Mouse (Mus musculus): ENCODE measurements around the gene Senp3. TPM values are rescaled to one million over a fixed set of nuclear protein-coding genes. Genes with fewer than 3 reads are reported as not detected.
A peak's percentile ranks its signal among the peaks of the same experiment; 100 is the strongest.

Gene Senp3
- polyA plus RNA-seq, 1 experiment: 24.6 TPM

GRCm38 (mm10) chr11:69662213-69662966 is 19.5 kb downstream of the Senp3 start, which contains the start of gene Mpdu1:
Gene Mpdu1 (minus strand): TSS chr11:69662642.
- WGBS: under 1% methylated on average over 48 of the region's 48 CpGs
- H3K36me3 ChIP-seq (ENCODE audit: control insufficient read depth, insufficient read depth, low read length): peaks cover 18% of the 10 kb centered on the region
- TF ChIP-seq POLR2A (IDR thresholded peaks at IDR 0.05; ENCODE audit: low read depth, low read length): peak; percentile 95
- TF ChIP-seq CTCF (IDR thresholded peaks at IDR 0.05; ENCODE audit: extremely low read depth, insufficient read length, insufficient replicate concordance, low read depth, low read length): no peak
- H3K4me1 ChIP-seq (ENCODE audit: control insufficient read depth, insufficient read depth, insufficient read length, low read length): peaks cover 7% of the 10 kb centered on the region
- H3K4me3 ChIP-seq (ENCODE audit: low read depth, low read length): peak within 1 kb of the TSS; percentile 72
- no peaks in the 10 kb centered on the region for H3K27me3 ChIP-seq (ENCODE audit: control insufficient read depth, insufficient read depth, low read length)
- H3K27ac ChIP-seq (ENCODE audit: insufficient read depth, low read depth, low read length): peak within 1 kb of the TSS; percentile 98

GRCm38 (mm10) chr11:69661221-69661881 is 20.5 kb downstream of the Senp3 start:
- H3K27ac ChIP-seq (ENCODE audit: insufficient read depth, low read depth, low read length): peak overlapping the region; percentile 98
- 18% methylated on average over 3 of the region's 3 CpGs for WGBS
- H3K27me3 ChIP-seq (ENCODE audit: control insufficient read depth, insufficient read depth, low read length): no peaks in the 10 kb centered on the region
- H3K36me3 ChIP-seq (ENCODE audit: control insufficient read depth, insufficient read depth, low read length): peaks cover 21% of the 10 kb centered on the region
- peak overlapping the region; percentile 72 for H3K4me3 ChIP-seq (ENCODE audit: low read depth, low read length)
- TF ChIP-seq POLR2A (IDR thresholded peaks at IDR 0.05; ENCODE audit: low read depth, low read length): no peak
- TF ChIP-seq CTCF (IDR thresholded peaks at IDR 0.05; ENCODE audit: extremely low read depth, insufficient read length, insufficient replicate concordance, low read depth, low read length): no peak
- peaks cover 7% of the 10 kb centered on the region for H3K4me1 ChIP-seq (ENCODE audit: control insufficient read depth, insufficient read depth, insufficient read length, low read length)

GRCm38 (mm10) chr11:69657462-69657881 is 24.4 kb downstream of the Senp3 start:
- 83% methylated on average over 15 of the region's 15 CpGs for WGBS
- Histone ChIP-seq H3K4me1 (ENCODE audit: control insufficient read depth, insufficient read depth, insufficient read length, low read length) (peaks cover 3% of the 10 kb centered on the region; the same call in 1 of the 2 replicates), H3K27ac (ENCODE audit: insufficient read depth, low read depth, low read length) (no peak overlapping the region), H3K4me3 (ENCODE audit: low read depth, low read length) (no peak overlapping the region), H3K27me3 (ENCODE audit: control insufficient read depth, insufficient read depth, low read length) (no peaks in the 10 kb centered on the region), H3K36me3 (ENCODE audit: control insufficient read depth, insufficient read depth, low read length) (peaks cover 35% of the 10 kb centered on the region)
- no peak for TF ChIP-seq POLR2A (IDR thresholded peaks at IDR 0.05; ENCODE audit: low read depth, low read length)
- no peak; the same call in 1 of the 2 replicates for TF ChIP-seq CTCF (IDR thresholded peaks at IDR 0.05; ENCODE audit: extremely low read depth, insufficient read length, insufficient replicate concordance, low read depth, low read length)

GRCm38 (mm10) chr11:69656617-69657461 is 25.0 kb downstream of the Senp3 start:
- 75% methylated on average over 10 of the region's 10 CpGs for WGBS
- Histone ChIP-seq H3K27ac (ENCODE audit: insufficient read depth, low read depth, low read length) (no peak overlapping the region), H3K4me1 (ENCODE audit: control insufficient read depth, insufficient read depth, insufficient read length, low read length) (peaks cover 3% of the 10 kb centered on the region; the same call in 1 of the 2 replicates), H3K27me3 (ENCODE audit: control insufficient read depth, insufficient read depth, low read length) (no peaks in the 10 kb centered on the region), H3K4me3 (ENCODE audit: low read depth, low read length) (no peak overlapping the region), H3K36me3 (ENCODE audit: control insufficient read depth, insufficient read depth, low read length) (peaks cover 41% of the 10 kb centered on the region)
- TF ChIP-seq CTCF (IDR thresholded peaks at IDR 0.05; ENCODE audit: extremely low read depth, insufficient read length, insufficient replicate concordance, low read depth, low read length) (peak; percentile 74; the same call in 1 of the 2 replicates), POLR2A (IDR thresholded peaks at IDR 0.05; ENCODE audit: low read depth, low read length) (no peak; the same call in 1 of the 2 replicates)

- Histone ChIP-seq H3K36me3 (ENCODE audit: control insufficient read depth, insufficient read depth, low read length) (peaks cover 48% of the 10 kb centered on the region), H3K4me3 (ENCODE audit: low read depth, low read length) (no peak overlapping the region), H3K27me3 (ENCODE audit: control insufficient read depth, insufficient read depth, low read length) (no peaks in the 10 kb centered on the region), H3K27ac (ENCODE audit: insufficient read depth, low read depth, low read length) (no peak overlapping the region), H3K4me1 (ENCODE audit: control insufficient read depth, insufficient read depth, insufficient read length, low read length) (no peaks in the 10 kb centered on the region)
- 57% methylated on average over 5 of the region's 5 CpGs for WGBS
- TF ChIP-seq CTCF (IDR thresholded peaks at IDR 0.05; ENCODE audit: extremely low read depth, insufficient read length, insufficient replicate concordance, low read depth, low read length) (no peak), POLR2A (IDR thresholded peaks at IDR 0.05; ENCODE audit: low read depth, low read length) (no peak)
These were observed 25.8 kb downstream of the Senp3 start for GRCm38 (mm10) chr11:69656065-69656455.

- WGBS: 53% methylated on average over 34 of the region's 34 CpGs
- peaks cover 54% of the 10 kb centered on the region for H3K36me3 ChIP-seq (ENCODE audit: control insufficient read depth, insufficient read depth, low read length)
- TF ChIP-seq CTCF (IDR thresholded peaks at IDR 0.05; ENCODE audit: extremely low read depth, insufficient read length, insufficient replicate concordance, low read depth, low read length): peak; percentile 68
- TF ChIP-seq POLR2A (IDR thresholded peaks at IDR 0.05; ENCODE audit: low read depth, low read length): no peak
- no peak within 1 kb of the TSS for H3K4me3 ChIP-seq (ENCODE audit: low read depth, low read length)
- H3K4me1 ChIP-seq (ENCODE audit: control insufficient read depth, insufficient read depth, insufficient read length, low read length): no peaks in the 10 kb centered on the region
- H3K27me3 ChIP-seq (ENCODE audit: control insufficient read depth, insufficient read depth, low read length): no peaks in the 10 kb centered on the region
- H3K27ac ChIP-seq (ENCODE audit: insufficient read depth, low read depth, low read length): no peak within 1 kb of the TSS
These were observed 26.4 kb downstream of the Senp3 start, which contains the start of gene Sox15 for GRCm38 (mm10) chr11:69655264-69656064. Gene Sox15 (plus strand): TSS chr11:69655314.
